Comparison of ENCODE assay signal across 8 mouse cellular contexts in genomic region chr14:25841579-25841978, GRCm38 (mm10). TPM values are rescaled to one million over a fixed set of nuclear protein-coding genes. Genes with fewer than 3 reads are reported as not detected.
A peak's percentile ranks its signal among the peaks of the same experiment; 100 is the strongest.
DNase-seq lines count a peak whose midpoint lies in the region; ATAC-seq and TF ChIP-seq lines count a peak whose summit lies in the region.

No protein-coding gene starts in this region.

- ATAC-seq in erythroblast, adult 5-6 weeks (replicated peaks; ENCODE audit: low FRiP score, poor library complexity, severe bottlenecking), result no peak
- no peak for ATAC-seq in forebrain, embryonic 16.5 days
- ATAC-seq in liver, postnatal 0 days, result peak; percentile 17; the same call in 1 of the 2 replicates

- H3K27ac ChIP-seq in forebrain, embryonic 16.5 days (ENCODE audit: low read length), result no peak overlapping the region
- H3K27ac ChIP-seq in liver, postnatal 0 days (ENCODE audit: low read depth), result no peak overlapping the region

- H3ac ChIP-seq in C2C12 (ENCODE audit: control insufficient read depth, insufficient read length, low read depth), result no peak overlapping the region

- H3K27me3 ChIP-seq in erythroblast, embryonic 14.5 days (ENCODE audit: control insufficient read depth), result peaks cover 18% of the 10 kb centered on the region
- H3K27me3 ChIP-seq in C2C12 (ENCODE audit: control insufficient read depth, insufficient read depth, insufficient read length), result no peaks in the 10 kb centered on the region
- H3K27me3 ChIP-seq in forebrain, embryonic 16.5 days (replicated peaks; ENCODE audit: control insufficient read depth, insufficient read depth, low read length), result peaks cover 17% of the 10 kb centered on the region
- no peaks in the 10 kb centered on the region for H3K27me3 ChIP-seq in liver, postnatal 0 days (ENCODE audit: insufficient read depth, low read length)

- no peak for DNase-seq in liver, postnatal 0 days
- DNase-seq in urinary bladder, adult 18-20 months (ENCODE audit: low spot score in 2 of 2), result no peak
- DNase-seq in cerebellum, adult 18-20 months, result no peak
- no peak for DNase-seq in layer of hippocampus, adult 8-10 months (ENCODE audit: low spot score in 2 of 2)

- no peaks in the 10 kb centered on the region for H3K79me3 ChIP-seq in C2C12 (ENCODE audit: low read depth)

- H3K4me2 ChIP-seq in forebrain, embryonic 16.5 days (ENCODE audit: low read length), result peak overlapping the region; percentile 93
- peak overlapping the region; percentile 92 for H3K4me2 ChIP-seq in liver, postnatal 0 days (ENCODE audit: low read depth, low read length)

- H3K79me2 ChIP-seq in C2C12 (ENCODE audit: control insufficient read depth, insufficient read depth), result peaks cover 17% of the 10 kb centered on the region

- no peaks in the 10 kb centered on the region for H3K9me3 ChIP-seq in erythroblast, embryonic 14.5 days (ENCODE audit: control insufficient read depth, low read length)
- no peaks in the 10 kb centered on the region for H3K9me3 ChIP-seq in forebrain, embryonic 16.5 days (ENCODE audit: control insufficient read depth, low read length)
- H3K9me3 ChIP-seq in liver, postnatal 0 days (ENCODE audit: low read length), result no peaks in the 10 kb centered on the region

- no peak for TF ChIP-seq EP300 in liver, postnatal 0 days (IDR thresholded peaks at IDR 0.05; ENCODE audit: low read depth)

- 3% methylated on average over 4 of the region's 4 CpGs for WGBS in forebrain, embryonic 16.5 days
- under 1% methylated on average over 4 of the region's 4 CpGs for WGBS in liver, postnatal 0 days (ENCODE audit: insufficient replicate concordance)

- TF ChIP-seq CTCF in C2C12 (IDR thresholded peaks at IDR 0.05; ENCODE audit: control insufficient read depth, insufficient read depth, insufficient read length), result no peak
- TF ChIP-seq CTCF in liver, postnatal 0 days (IDR thresholded peaks at IDR 0.05; ENCODE audit: low read depth), result no peak

- no peaks in the 10 kb centered on the region for H3K36me3 ChIP-seq in erythroblast, embryonic 14.5 days (ENCODE audit: control insufficient read depth)
- H3K36me3 ChIP-seq in C2C12 (ENCODE audit: control insufficient read depth, insufficient read depth), result no peaks in the 10 kb centered on the region
- no peaks in the 10 kb centered on the region for H3K36me3 ChIP-seq in forebrain, embryonic 16.5 days (ENCODE audit: control insufficient read depth, insufficient read depth)
- no peaks in the 10 kb centered on the region for H3K36me3 ChIP-seq in liver, postnatal 0 days (replicated peaks; ENCODE audit: insufficient read depth, low read length)

- H3K4me1 ChIP-seq in erythroblast, embryonic 14.5 days (ENCODE audit: control insufficient read depth), result peaks cover 15% of the 10 kb centered on the region
- H3K4me1 ChIP-seq in forebrain, embryonic 16.5 days (replicated peaks; ENCODE audit: control insufficient read depth, insufficient read depth, low read length), result peaks cover 14% of the 10 kb centered on the region
- peaks cover 14% of the 10 kb centered on the region for H3K4me1 ChIP-seq in liver, postnatal 0 days (ENCODE audit: insufficient read depth)

- no peak overlapping the region for H3K9ac ChIP-seq in forebrain, embryonic 16.5 days (replicated peaks; ENCODE audit: low read depth, low read length)
- H3K9ac ChIP-seq in liver, postnatal 0 days (replicated peaks), result peak overlapping the region; percentile 87; the same call in 1 of the 2 replicates

- peak overlapping the region; percentile 67 for H3K4me3 ChIP-seq in erythroblast, embryonic 14.5 days (replicated peaks)
- peak overlapping the region; percentile 64 for H3K4me3 ChIP-seq in C2C12 (ENCODE audit: insufficient read depth, poor library complexity, severe bottlenecking)
- H3K4me3 ChIP-seq in forebrain, embryonic 16.5 days (replicated peaks; ENCODE audit: low read length), result peak overlapping the region; percentile 44
- H3K4me3 ChIP-seq in liver, postnatal 0 days (ENCODE audit: low read depth, low read length), result peak overlapping the region; percentile 92

TF ChIP-seq in C2C12, 6 proteins besides CTCF, POLR2A, EP300 and RAD21:
- no peak for TF ChIP-seq USF1 (IDR thresholded peaks at IDR 0.05; ENCODE audit: low read depth)
- no peak for TF ChIP-seq CEBPB (IDR thresholded peaks at IDR 0.05; ENCODE audit: low read depth)
- TF ChIP-seq FOSL1 (IDR thresholded peaks at IDR 0.05; ENCODE audit: insufficient read depth, low read length, poor library complexity, severe bottlenecking), result no peak
- TF ChIP-seq MYOG (IDR thresholded peaks at IDR 0.05; ENCODE audit: control insufficient read depth, extremely low read depth, insufficient read length), result no peak
- no peak for TF ChIP-seq MAX (IDR thresholded peaks at IDR 0.05)
- no peak for TF ChIP-seq MYOD1 (IDR thresholded peaks at IDR 0.05; ENCODE audit: control insufficient read depth, insufficient read length, low read depth)

RNA-seq across cellular contexts. Expression of gene Anxa11, which starts 0.4 kb away (rescaled TPM):
- polyA plus RNA-seq in erythroblast, embryonic 14.5 days (2012), result 0.39 and 0.42 TPM in 2 replicates
- 28.2 and 30.9 TPM in 2 replicates for total RNA-seq in erythroblast, adult 5-6 weeks (2015; ENCODE audit: low replicate concordance)
- 4.3 and 6.8 TPM in 2 replicates for total RNA-seq in erythroblast, adult 5-6 weeks (2017; ENCODE audit: low replicate concordance)
- polyA plus RNA-seq in C2C12 (2012; fragmentation: generic; extraction: Trizol), result 33.3 TPM
- polyA plus RNA-seq in forebrain, embryonic 16.5 days (2015; fragmentation: Nextera tagmentation; extraction: Ambion mirVana), result 2.0 and 2.6 TPM in 2 replicates
- 13.1 and 13.9 TPM in 2 replicates for polyA plus RNA-seq in liver, postnatal 0 days (2015; fragmentation: Nextera tagmentation; extraction: Ambion mirVana)
- 10 to 100 TPM; 72.8 to 81.2 (median 75.5) TPM for total RNA-seq in layer of hippocampus, adult 8-10 months (2022)
